Mouse (Mus musculus) hindlimb bud, embryonic 11.5 days (tissue): ENCODE measurements around the gene Ech1.

Experiments
- DNase-seq: peaks from one replicate; pipeline ENCODE4 v3.0.0-alpha.2; 2012; ENCODE audit warnings: low read depth, low spot score; ENCODE audit errors: extremely low spot score

The Ech1 gene

DNA sequence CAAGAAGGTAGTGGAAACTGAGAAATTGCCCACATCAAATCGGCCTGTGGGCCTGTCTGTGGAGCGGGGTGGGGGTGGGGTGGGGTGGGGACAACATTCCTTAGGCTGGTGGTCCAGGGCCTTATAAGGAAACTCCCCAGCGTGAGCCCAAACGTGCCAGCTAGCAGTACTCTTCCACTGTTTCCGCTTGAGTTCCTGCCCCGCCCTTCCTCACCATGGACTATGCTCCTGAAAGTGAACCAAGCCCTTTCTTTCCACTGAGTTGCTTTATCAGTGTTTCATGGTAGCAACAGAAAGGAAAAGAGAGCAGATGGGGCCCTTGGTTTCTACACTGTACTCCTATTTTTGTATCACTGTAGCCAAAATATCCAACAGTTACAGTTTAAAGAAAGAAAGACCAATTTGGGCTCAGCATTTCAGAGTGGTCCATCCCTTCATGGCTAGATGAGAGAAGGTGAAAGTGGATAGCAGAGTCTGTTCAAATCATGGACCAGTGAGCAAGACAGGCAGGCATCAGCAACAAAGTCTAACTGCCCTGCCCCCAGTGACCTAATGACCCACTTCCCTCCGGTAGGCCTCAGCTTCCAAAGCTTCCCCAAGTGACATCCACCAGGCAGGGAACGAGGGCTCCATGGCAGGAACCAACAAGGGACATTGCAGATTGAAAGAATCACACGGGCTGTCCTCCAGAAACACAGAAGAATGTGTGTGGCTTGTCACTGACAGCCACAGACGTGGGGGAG, 22.0 kb upstream of the Ech1 start:
- no peak for DNase-seq

DNA sequence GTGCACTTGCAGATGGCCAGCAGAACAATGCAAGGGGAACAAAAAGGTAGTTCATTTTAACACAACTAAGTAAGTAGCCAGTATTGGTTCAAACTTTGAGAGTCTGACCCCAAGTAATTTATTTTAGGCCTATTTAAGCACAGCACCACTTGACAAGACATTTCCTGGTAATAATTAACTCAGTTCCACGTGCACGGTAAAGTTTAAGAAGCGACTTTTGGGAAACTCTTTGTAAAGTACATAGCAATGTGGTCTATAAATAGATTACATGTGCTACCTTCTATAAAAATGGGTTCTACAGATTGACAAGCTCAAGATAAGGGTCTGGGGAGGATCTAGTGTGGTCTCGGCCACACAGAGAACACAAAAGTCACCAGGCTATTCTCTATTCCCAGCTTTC, 21.3 kb upstream of the Ech1 start:
- no peak for DNase-seq

DNA sequence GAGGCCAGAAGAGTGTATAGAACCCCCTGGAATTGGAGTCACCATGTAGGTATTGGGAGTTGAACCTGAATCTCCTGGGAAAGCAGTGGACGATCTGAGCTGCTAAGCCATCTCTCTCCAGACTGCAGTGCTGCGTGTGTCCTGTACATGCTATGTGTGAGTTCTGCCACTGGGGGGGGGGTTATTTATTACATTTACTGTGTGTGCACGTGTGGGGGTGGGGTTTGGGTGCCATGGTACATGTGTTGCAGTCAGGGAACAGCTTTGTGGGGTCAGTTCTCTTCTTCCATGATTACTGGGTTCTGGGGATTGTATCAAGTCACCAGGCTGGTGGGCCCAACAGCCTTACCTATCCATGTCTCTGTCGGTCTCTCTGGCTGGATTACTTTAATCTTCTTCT, 18.1 kb upstream of the Ech1 start:
- no peak for DNase-seq

GRCm38 (mm10) chr7:28807641-28808220, 17.3 kb upstream of the Ech1 start:
- no peak for DNase-seq

DNA sequence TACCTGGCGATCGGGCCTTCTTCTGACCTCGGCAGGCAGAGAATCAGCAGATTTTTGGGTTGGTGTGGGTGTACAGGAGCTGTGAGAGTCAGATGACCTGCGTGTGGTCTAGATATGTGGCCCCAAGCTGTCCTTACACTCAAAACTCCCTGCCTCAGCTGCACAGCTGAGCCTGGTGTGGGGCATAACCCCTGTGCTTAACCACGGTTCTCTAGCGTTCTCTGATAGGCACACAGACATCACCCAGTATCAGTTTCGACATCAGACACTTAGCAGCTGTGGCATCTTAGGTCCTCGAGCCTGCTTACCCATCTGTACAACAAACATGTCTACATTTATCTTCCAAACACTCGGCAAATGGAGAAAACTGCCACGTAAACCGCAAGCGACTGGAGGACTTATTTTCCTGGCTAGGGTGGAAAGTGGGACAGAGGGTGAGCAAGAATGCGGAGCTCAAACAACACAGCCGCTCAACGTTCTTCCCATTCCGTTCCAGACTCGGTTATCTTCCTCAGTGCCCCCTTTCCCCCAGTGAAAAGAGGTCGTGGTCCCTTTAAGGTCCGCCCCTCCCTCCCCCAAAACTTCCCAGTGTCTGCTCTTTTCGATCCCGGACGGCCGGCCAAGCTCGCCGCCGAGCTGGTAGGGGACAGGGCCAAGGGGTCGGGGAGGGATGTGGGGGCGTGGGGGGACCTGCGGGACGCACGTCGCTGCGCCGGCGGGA, 16.6 kb upstream of the Ech1 start, which contains the start of gene Hnrnpl:
Hnrnpl (plus strand) TSS at position 321 of the 721 bp plus-strand sequence.
- DNase-seq: no peak

DNA sequence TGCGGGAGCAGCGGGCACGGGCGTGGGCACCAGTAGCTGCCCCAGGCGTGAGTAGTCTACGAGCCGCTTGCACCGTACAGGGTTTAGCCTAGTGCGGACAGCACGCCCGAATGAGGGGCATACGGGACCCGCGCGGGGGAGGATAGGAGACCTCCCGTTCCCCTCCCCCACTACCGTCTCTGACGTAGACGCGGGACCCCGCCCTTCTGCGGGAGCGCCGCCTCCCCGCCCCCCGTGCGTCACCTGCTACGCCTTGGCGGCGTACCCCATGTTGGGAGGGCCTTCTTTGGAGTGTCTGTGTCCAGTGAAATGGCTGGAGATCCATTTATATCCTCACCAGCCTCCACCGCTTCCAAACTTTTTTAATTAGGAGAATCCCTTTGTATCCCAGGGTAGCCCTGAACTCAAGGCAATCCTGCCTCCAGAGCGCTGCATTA, 16.0 kb upstream of the Ech1 start:
- DNase-seq: peak; percentile 72

DNA sequence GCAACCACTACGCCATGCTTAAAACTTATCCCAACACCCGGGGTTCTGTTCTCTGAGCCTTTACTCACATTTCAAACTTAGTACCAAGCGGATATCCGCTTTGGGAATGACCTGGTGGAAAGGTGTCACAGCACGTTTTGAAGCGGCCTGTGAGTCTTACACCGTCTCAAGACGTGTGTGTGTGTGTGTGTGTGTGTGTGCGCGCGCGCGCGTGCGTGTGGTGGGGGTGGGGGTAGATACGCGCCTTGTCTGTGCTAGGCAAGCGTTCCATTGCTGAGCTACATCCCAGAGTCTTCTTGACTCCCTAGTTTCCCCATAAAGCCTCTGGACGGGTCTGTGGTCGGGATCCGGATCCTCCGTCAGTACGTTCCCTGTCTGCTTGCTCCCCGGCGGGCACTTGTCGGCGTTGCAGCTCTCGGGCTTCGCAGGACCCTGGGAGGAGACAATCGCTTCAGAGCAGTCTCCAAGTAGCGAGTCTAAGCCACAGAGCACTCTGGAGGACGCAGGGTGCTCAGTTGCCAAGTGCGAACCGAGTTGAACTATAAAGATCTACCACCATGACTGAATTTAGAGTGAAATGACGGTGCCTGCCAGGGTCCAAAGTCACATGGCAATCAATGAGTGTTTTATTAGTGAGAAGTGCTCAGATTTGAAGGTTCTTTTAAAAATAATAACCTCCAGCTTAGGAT, 15.5 kb upstream of the Ech1 start:
- DNase-seq: no peak

DNA sequence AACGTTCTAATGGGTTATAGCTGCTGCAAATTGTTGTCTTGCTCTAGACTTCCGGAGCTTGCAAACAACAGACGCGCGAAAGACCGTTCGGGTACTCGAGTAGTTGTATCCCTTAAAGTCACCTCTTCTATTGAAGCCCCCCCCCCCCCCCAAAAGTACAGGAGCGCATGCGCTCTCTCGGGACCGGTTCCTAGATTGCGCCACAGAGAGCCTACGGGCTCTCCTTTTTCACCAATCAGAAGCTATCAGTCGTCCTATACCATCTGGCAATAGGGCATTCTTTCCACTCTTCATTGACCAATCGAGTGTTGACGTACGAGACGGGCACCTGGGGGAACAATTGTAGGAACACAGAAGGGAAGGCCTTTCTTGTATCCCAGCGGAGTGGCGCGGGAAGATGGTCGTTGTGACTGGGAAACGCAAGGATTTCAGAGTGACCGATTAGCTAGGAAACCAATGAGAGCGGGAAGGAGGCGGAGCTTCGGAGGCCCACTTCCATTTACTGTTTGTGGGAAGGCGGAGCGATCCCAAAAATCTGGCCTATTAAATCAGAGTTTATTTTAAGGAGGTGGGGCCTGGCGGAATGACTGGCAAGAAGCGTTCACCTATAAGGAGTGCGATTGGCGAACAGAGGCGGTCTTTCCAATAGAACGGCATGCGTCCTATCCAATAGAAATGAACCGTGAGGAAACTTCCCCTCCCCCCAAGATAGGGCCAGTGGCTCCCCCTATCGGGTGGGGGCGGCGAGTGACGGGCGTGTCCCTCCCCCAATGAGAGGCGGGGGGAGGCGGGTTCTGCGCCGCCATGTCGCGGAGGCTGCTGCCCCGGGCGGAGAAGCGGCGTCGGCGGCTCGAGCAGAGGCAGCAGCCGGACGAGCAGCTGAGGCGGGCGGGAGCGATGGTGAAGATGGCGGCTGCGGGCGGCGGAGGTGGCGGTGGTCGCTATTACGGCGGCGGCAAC, 14.6 kb upstream of the Ech1 start:
- peak; percentile 99 for DNase-seq

DNA sequence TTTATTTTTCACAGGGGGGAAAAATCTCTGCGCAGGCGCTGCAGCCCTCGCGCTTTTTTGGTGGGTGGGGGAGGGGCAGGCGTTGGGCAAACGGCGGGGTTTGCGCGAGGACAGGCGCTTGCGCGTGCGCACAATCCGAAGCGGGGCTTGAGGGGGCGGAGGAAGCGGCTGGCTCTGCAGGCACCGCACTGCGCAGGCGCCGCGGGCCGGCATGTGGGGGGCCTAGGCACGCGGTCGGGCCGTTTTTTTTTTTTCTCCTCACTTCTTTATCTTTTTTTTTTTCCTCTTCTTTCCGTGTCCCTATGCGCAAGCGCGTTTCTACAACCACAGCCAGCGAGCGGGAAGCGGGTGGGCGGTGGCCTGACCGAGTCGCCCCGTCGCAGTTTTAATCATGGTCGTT, 13.8 kb upstream of the Ech1 start:
- no peak for DNase-seq

DNA sequence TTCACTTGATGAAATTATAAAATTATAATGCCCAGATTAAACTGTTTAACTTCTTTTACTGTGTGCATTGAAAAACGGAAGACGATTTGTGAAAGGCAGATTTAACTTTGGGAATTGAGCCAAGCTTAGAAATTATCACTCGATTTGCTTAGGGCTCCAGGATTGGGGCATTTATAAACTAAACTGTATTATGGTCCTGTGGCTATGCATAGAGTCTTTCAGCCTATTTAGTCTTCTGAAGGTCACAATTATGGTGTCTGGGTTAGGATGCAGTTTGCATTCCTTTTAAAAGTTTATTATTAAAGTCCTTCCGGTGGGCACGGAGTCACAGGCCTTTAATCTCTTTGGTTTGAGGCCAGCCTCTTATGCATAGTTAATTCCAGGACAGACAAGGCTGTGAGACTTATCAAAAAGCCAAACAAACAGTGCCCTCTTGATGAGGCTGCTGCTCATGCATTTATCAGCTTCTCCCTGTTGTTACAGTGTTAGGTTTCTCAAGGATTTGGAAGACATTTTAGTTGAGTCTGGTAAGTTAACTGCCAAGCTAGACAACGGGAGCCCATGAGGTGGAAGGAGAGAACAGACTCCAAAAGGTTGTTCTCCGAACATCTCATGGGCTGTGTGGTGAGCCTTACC, 13.3 kb upstream of the Ech1 start:
- DNase-seq: no peak

DNA sequence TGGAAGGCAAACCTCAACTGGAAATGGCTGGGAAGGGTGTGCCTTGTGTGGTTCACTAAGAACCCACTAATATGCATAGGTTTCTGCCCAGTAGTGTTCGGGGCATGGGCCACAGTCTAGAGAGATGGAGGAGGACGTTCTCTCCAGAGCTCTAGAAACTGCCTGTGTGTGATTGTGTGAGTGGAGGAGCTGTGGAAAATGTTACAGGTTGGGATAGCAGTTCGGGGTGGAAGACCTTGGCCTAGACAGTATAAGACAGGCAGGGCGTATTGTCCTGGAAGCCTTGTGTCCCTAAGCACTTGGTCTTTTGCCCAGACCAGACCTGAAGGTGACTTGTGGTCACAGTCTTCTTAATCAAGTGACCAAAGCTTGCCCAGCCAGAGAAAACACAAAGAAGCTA, 12.6 kb upstream of the Ech1 start:
- DNase-seq: no peak

- DNase-seq: no peak
Measured at GRCm38 (mm10) chr7:28812949-28813348, 12.1 kb upstream of the Ech1 start.

- no peak for DNase-seq
Measured at GRCm38 (mm10) chr7:28814306-28815034, 10.5 kb upstream of the Ech1 start.

GRCm38 (mm10) chr7:28815230-28815629, 9.8 kb upstream of the Ech1 start:
- no peak for DNase-seq

DNA sequence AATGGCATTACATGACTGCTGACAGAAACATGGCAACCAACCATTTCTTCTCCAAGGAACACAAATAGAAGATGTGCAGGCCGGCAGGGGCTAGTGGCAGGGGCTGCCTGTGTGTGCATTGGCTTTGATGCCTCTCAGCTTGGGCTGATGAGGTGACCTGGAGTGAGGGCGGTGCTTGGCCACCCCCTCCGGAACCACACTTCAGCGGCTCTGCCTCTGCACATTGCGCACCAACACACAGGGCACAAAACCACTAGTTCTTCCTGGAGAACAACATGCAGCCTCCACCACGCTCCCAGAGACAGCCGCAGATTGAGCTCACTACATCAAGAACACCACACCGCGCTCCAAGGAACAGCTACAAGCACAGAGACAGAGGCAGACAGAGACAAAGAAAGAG, 8.8 kb upstream of the Ech1 start:
- DNase-seq: no peak

GRCm38 (mm10) chr7:28816920-28817319, 8.1 kb upstream of the Ech1 start:
- no peak for DNase-seq

- DNase-seq: no peak
Measured at GRCm38 (mm10) chr7:28817524-28817923, 7.5 kb upstream of the Ech1 start.

DNA sequence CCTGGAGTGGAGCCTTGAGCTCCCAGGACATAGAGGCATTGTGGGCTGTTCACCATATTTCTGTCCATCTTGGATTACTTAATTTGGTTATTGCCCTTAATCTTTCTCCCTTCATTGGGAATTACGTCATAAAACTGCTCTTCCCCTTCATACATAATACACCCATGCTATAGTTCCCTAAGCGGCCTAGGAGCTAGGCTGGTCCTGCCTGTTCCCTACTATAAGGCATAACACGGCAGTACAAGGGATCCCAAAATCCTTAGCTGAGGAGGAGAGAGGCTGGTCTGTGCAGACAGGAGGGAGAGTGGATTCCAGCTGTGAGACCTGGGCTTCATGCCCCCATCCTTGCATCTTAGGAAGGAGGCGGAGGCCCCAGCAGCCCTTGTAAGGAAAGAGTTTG, 7.1 kb upstream of the Ech1 start:
- DNase-seq: no peak

DNA sequence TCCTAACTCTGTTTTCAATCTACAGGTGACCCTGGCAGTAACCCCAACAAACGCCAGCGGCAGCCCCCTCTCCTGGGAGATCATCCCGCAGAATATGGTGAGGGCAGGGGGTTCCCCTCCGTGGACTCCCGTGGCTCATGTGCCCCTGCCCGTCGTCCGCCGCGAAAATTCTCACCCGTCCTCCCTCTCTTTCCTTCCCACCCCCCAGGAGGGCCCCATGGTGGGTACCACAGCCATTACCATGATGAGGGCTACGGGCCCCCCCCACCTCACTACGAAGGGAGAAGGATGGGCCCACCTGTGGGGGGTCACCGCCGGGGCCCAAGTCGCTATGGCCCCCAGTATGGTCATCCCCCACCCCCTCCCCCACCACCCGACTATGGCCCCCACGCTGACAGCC, 6.6 kb upstream of the Ech1 start:
- no peak for DNase-seq
